Mouse (Mus musculus) midbrain, postnatal 0 days (tissue): ENCODE measurements around the gene Wdtc1. TPM values are rescaled to one million over a fixed set of nuclear protein-coding genes. Genes with fewer than 3 reads are reported as not detected.

Experiments used
- ATAC-seq: fragments of 200-750 bp; cut with Nextera tagmentation; 2 replicates; pipeline ENCODE4 v1.8.0; 2017; ENCODE audit warnings: moderate number of reproducible peaks, mild to moderate bottlenecking, moderate TSS enrichment, moderate library complexity; ENCODE audit not compliant: low FRiP score
- DNase-seq: peaks from one replicate; pipeline ENCODE4 v3.0.0-alpha.2; 2015; ENCODE audit warnings: low spot score
- H3K27ac ChIP-seq: fragments of 300-500 bp; sonication (generic); 2 replicates; pipeline ENCODE4 v1.5.1; 2014; ENCODE audit warnings: low read depth, mild to moderate bottlenecking, low read length, mixed read lengths
- H3K27me3 ChIP-seq: fragments of 300-500 bp; sonication (generic); 2 replicates; pipeline ENCODE4 v1.6.1; 2014; ENCODE audit warnings: low read length, control low read depth, mixed read lengths; ENCODE audit not compliant: insufficient read depth
- H3K36me3 ChIP-seq: fragments of 300-500 bp; sonication (generic); 2 replicates; pipeline ENCODE4 v1.6.1; 2014; ENCODE audit warnings: low read length, control low read depth, mixed read lengths; ENCODE audit not compliant: insufficient read depth
- H3K4me1 ChIP-seq: fragments of 300-500 bp; sonication (generic); 2 replicates; pipeline ENCODE4 v1.6.1; 2014; ENCODE audit warnings: mild to moderate bottlenecking, control low read depth, antibody characterized with exemption, low read length, mixed read lengths; ENCODE audit not compliant: insufficient read depth
- H3K4me2 ChIP-seq: fragments of 300-500 bp; sonication (generic); 2 replicates; pipeline ENCODE4 v1.6.1; 2014; ENCODE audit warnings: low read depth, mild to moderate bottlenecking, low read length, mixed read lengths; ENCODE audit not compliant: poor library complexity, severe bottlenecking
- H3K4me3 ChIP-seq: fragments of 300-500 bp; sonication (generic); 2 replicates; pipeline ENCODE4 v1.5.1; 2014; ENCODE audit warnings: low read depth, mild to moderate bottlenecking, low read length, moderate library complexity
- H3K9ac ChIP-seq: fragments of 300-500 bp; sonication (generic); replicated peaks from 2 replicates; pipeline ENCODE4 v1.6.1; 2014; ENCODE audit warnings: mild to moderate bottlenecking, low read length, moderate library complexity, mixed read lengths; ENCODE audit not compliant: poor library complexity, severe bottlenecking
- H3K9me3 ChIP-seq: fragments of 300-500 bp; sonication (generic); 2 replicates; pipeline ENCODE4 v1.6.1; 2016; ENCODE audit warnings: low read length, control low read depth
- CTCF ChIP-seq: IDR thresholded peaks from 2 replicates; pipeline ENCODE4 v1.5.1; 2016; ENCODE audit warnings: antibody characterized with exemption, mild to moderate bottlenecking
- WGBS: fragments of 180-500 bp; shearing (Covaris S2); extraction: QIAGEN DNeasy Blood & Tissue Kit; methylation state at CpG from one replicate; pipeline ENCODE4 v1.1.7; 2014; 5-methylcytosine and 5-hydroxymethylcytosine counted together
- polyA plus RNA-seq: library from polyadenylated mRNA; unstranded; fragments of >200 nt; fragmentation: Nextera tagmentation; extraction: Ambion mirVana; gene quantifications from 2 replicates; pipeline ENCODE4 v1.2.1, GENCODE M21; 2015
- total RNA-seq: library from RNA; depleted of rRNA; stranded (reverse); fragments of >200 nt; gene quantifications from 2 replicates; pipeline ENCODE4 v1.2.3, GENCODE M21; 2014

Wdtc1 gene
- total and polyA plus RNA-seq, 2 experiments from 2014 or later, result 15.6 to 54.8 TPM

DNA sequence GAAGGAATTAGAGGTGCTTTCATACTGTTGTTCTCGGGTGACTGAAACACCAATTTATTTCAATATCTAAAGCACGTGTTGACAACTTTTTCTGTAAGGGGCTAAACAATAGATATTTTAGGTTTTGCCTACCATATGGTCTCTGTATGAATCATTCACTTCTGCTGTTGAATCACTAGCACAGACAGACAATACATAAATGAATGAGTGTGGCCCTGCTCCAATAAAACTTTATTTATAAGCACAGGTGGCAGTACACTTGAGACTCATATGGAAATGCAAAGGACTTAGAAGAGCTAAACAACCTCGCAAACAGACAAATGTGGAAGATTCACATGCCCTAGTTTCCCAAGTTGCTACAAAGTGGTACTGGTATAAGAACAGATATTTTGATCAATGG, 33.6 kb downstream of the Wdtc1 start:
- Histone ChIP-seq H3K27ac (no peak overlapping the region), H3K4me3 (no peak overlapping the region), H3K36me3 (peaks cover 13% of the 10 kb centered on the region; the same call in 1 of the 2 replicates), H3K4me2 (no peak overlapping the region), H3K9ac (no peak overlapping the region), H3K9me3 (no peaks in the 10 kb centered on the region), H3K4me1 (no peaks in the 10 kb centered on the region), H3K27me3 (no peaks in the 10 kb centered on the region)
- TF ChIP-seq CTCF, result no peak
- ATAC-seq (no peak), DNase-seq (no peak)
- 94% methylated on average over 3 of the region's 3 CpGs for WGBS

DNA sequence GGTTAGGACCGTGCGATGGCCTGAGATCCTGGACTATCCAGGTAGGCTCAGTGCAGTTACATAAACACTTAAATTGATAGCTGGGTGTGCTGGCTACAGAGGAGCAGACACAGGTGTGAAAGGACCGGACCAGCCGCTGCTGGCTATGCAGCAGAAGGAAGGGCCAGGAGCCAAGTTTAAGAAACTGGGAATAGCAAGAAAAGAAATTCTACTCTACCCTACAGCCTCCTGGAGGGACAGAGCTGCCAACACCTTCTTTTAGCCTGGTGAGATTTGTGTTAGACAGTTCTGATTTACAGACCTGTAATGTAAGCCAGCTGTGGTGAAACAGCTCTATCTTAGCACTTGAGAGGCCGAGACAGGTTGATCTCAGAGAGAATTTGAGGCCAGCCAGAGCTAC, 37.3 kb downstream of the Wdtc1 start:
- Histone ChIP-seq H3K27me3 (no peaks in the 10 kb centered on the region), H3K27ac (no peak overlapping the region), H3K4me3 (no peak overlapping the region), H3K36me3 (peaks cover 20% of the 10 kb centered on the region; the same call in 1 of the 2 replicates), H3K4me1 (no peaks in the 10 kb centered on the region), H3K9ac (no peak overlapping the region), H3K4me2 (no peak overlapping the region), H3K9me3 (no peaks in the 10 kb centered on the region)
- no peak for TF ChIP-seq CTCF
- ATAC-seq, result no peak
- 93% methylated on average over 5 of the region's 5 CpGs for WGBS
- DNase-seq, result no peak

DNA sequence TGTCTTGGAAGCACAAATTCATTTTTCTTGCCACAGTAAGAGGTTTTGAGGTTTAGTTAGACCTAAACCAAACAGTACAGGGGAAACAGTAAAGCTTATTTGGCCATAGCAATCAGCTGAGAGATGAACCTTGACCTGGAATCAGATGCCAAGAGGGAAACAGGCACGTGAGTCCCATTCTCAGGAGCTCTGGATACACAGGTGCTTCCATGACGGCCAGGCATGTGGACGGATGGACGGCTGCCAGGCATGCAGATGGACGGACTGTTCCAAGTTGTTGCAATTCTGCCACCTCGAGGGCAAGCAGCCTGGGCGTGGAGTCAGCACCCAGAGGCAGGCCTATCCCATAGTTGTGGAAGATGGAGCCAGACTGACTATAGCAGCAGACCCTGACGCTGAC, 38.4 kb downstream of the Wdtc1 start:
- Histone ChIP-seq H3K27me3 (no peaks in the 10 kb centered on the region), H3K36me3 (peaks cover 20% of the 10 kb centered on the region; the same call in 1 of the 2 replicates), H3K9me3 (no peaks in the 10 kb centered on the region), H3K4me3 (no peak overlapping the region), H3K4me1 (no peaks in the 10 kb centered on the region), H3K27ac (no peak overlapping the region), H3K4me2 (no peak overlapping the region), H3K9ac (no peak overlapping the region)
- ATAC-seq (no peak), DNase-seq (no peak)
- WGBS, result 85% methylated on average over 8 of the region's 8 CpGs
- TF ChIP-seq CTCF, result no peak

DNA sequence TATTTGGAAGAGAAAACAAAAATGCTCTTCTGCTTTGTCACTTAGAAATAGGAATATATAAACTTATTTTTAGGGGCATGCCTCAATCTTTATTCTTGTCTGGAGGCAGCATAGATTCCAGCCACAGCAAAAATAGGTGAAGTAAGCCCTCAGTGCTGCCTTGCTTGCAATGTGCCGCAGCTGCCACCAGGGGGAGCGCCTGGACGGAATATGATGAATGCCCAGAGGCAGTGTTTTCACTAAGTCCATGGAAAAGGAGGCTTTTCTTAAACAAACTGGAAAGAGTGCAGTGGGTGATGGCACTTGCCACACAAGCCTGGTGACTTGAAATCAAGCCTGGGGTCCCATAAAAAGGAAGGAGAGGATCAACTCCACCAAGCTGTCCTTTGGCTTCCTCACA, 43.3 kb downstream of the Wdtc1 start:
- Histone ChIP-seq H3K4me1 (no peaks in the 10 kb centered on the region), H3K4me2 (no peak overlapping the region), H3K4me3 (no peak overlapping the region), H3K27ac (no peak overlapping the region), H3K27me3 (no peaks in the 10 kb centered on the region), H3K9ac (no peak overlapping the region), H3K9me3 (no peaks in the 10 kb centered on the region), H3K36me3 (peaks cover 17% of the 10 kb centered on the region)
- ATAC-seq, result no peak
- 0% methylated on average over 3 of the region's 3 CpGs for WGBS
- peak; percentile 89 for DNase-seq
- peak; percentile 97 for TF ChIP-seq CTCF

DNA sequence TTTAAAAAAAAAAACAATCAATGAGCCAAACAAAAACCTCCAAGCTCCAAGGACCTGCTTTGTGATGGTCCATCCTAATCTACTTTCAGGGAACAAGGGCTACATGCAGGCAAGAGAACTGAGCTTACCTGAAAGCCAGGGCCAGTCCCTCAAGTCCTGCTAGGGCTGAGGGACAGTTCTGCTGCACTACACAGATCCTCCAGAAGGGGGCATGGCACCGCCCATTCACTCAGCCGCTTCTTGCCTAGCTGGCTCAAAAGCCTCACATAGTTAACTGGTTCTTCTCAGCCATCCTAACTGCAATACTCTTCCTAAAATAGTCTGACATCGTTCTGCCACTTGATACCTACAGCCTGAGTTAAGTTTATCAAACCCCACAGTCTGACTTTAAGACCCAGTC, 46.0 kb downstream of the Wdtc1 start:
- Histone ChIP-seq H3K4me3 (no peak overlapping the region), H3K27me3 (no peaks in the 10 kb centered on the region), H3K9ac (no peak overlapping the region), H3K27ac (no peak overlapping the region), H3K36me3 (peaks cover 28% of the 10 kb centered on the region), H3K4me1 (no peaks in the 10 kb centered on the region), H3K4me2 (no peak overlapping the region), H3K9me3 (no peaks in the 10 kb centered on the region)
- DNase-seq, result no peak
- ATAC-seq, result no peak
- peak; percentile 76 for TF ChIP-seq CTCF
- 28% methylated on average over 3 of the region's 3 CpGs for WGBS

DNA sequence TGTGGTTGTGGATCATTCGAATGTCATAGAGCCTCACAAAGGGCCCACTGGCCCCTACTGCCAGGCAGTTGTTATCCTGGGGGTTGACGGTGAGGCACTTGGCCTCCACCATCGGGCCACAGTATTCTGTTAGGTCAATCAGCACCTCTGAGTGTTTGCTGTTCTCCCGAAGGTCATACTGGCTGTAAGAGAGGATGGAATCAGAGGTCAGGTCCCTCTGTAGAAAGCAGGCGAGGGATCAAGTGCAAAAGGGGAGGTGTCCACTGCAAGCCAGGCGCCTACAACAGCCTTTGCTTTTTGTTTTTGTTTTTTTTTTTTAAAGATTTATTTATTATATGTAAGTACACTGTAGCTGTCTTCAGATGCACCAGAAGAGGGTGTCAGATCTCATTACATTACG, 47.5 kb downstream of the Wdtc1 start:
- WGBS, result 92% methylated on average over 7 of the region's 7 CpGs
- TF ChIP-seq CTCF, result no peak
- H3K4me1 ChIP-seq, result no peaks in the 10 kb centered on the region
- H3K27ac ChIP-seq, result no peak overlapping the region
- no peak overlapping the region for H3K9ac ChIP-seq
- peaks cover 32% of the 10 kb centered on the region for H3K36me3 ChIP-seq
- H3K4me2 ChIP-seq, result no peak overlapping the region
- no peaks in the 10 kb centered on the region for H3K27me3 ChIP-seq
- no peak overlapping the region for H3K4me3 ChIP-seq
- no peak for DNase-seq
- no peaks in the 10 kb centered on the region for H3K9me3 ChIP-seq
- no peak for ATAC-seq
